Mouse (Mus musculus) MEL (cell line): Measurements from ENCODE around the gene Mob3b. TPM values are rescaled to one million over a fixed set of nuclear protein-coding genes. Genes with fewer than 3 reads are reported as not detected.

Experiments
- DNase-seq: peaks from one replicate; pipeline ENCODE4 v3.0.0; 2011; ENCODE audit warnings: low read depth, low spot score
- H3K27ac ChIP-seq: 2 replicates; pipeline ENCODE4 v1.5.1; 2012; ENCODE audit warnings: low read depth, mild to moderate bottlenecking, control low read depth, low read length, moderate library complexity; ENCODE audit not compliant: control insufficient read depth
- H3K27me3 ChIP-seq, 2 experiments: fragments of 150-350 bp in 1 of 2; sonication (generic) in 1 of 2; 2 replicates each; pipeline ENCODE4 v1.6.1; 2012; ENCODE audit warnings: low read length in 2 of 2, mild to moderate bottlenecking in 2 of 2, improper control_type of control experiment in 1 of 2, moderate library complexity in 1 of 2; ENCODE audit not compliant: insufficient read depth in 2 of 2, control insufficient read depth in 1 of 2
- H3K36me3 ChIP-seq, 2 experiments: 2 replicates each; pipeline ENCODE4 v1.6.1; 2012 to 2014; ENCODE audit warnings: low read length in 2 of 2, improper control_type of control experiment in 1 of 2, inconsistent platforms in 1 of 2, mild to moderate bottlenecking in 1 of 2; ENCODE audit not compliant: insufficient read depth in 2 of 2, control insufficient read depth in 1 of 2
- H3K4me1 ChIP-seq, 2 experiments: fragments of 150-350 bp in 1 of 2; sonication (generic) in 1 of 2; 2 replicates each; pipeline ENCODE4 v1.6.1; 2012; ENCODE audit warnings: low read length in 2 of 2, improper control_type of control experiment in 1 of 2, mild to moderate bottlenecking in 1 of 2; ENCODE audit not compliant: insufficient read depth in 2 of 2, control insufficient read depth in 1 of 2
- H3K4me3 ChIP-seq, 2 experiments: fragments of 150-350 bp in 1 of 2; sonication (generic) in 1 of 2; 2 replicates each; pipeline ENCODE4 v1.5.1; 2012; ENCODE audit warnings: low read depth in 2 of 2, low read length in 2 of 2, mild to moderate bottlenecking in 2 of 2, moderate library complexity in 2 of 2, control low read depth in 1 of 2, improper control_type of control experiment in 1 of 2; ENCODE audit not compliant: control insufficient read depth in 1 of 2, insufficient read depth in 1 of 2
- H3K79me2 ChIP-seq: 2 replicates; pipeline ENCODE4 v1.6.1; 2012; ENCODE audit warnings: mild to moderate bottlenecking, low read length, moderate library complexity; ENCODE audit not compliant: control insufficient read depth, poor library complexity, insufficient read depth
- H3K9ac ChIP-seq: 2 replicates; pipeline ENCODE4 v1.6.1; 2012; ENCODE audit warnings: low read depth, mild to moderate bottlenecking, control low read depth, low read length, moderate library complexity; ENCODE audit not compliant: control insufficient read depth, poor library complexity, severe bottlenecking
- H3K9me3 ChIP-seq: fragments of 150-350 bp; sonication (generic); replicated peaks from 2 replicates; pipeline ENCODE4 v1.6.1; 2012; ENCODE audit warnings: mild to moderate bottlenecking, low read length, improper control_type of control experiment, moderate library complexity; ENCODE audit not compliant: insufficient read depth
- CHD2 ChIP-seq: IDR thresholded peaks from 2 replicates; pipeline ENCODE4 v1.6.1; 2011; ENCODE audit warnings: low read length, improper control_type of control experiment
- EP300 ChIP-seq, 2 experiments: IDR thresholded peaks; 2 replicates each; pipeline ENCODE4 v1.6.1; 2011; ENCODE audit warnings: improper control_type of control experiment in 2 of 2, low read length in 2 of 2, low read depth in 1 of 2, mild to moderate bottlenecking in 1 of 2
- ETS1 ChIP-seq: IDR thresholded peaks from 2 replicates; pipeline ENCODE4 v1.6.1; 2012; ENCODE audit warnings: low read depth, mild to moderate bottlenecking, inconsistent platforms, low read length, improper control_type of control experiment, moderate library complexity
- KAT2A ChIP-seq: conservative IDR thresholded peaks from 2 replicates; pipeline ENCODE4 v1.6.1; 2012; ENCODE audit warnings: low read depth, low read length, improper control_type of control experiment, inconsistent platforms
- MAFK ChIP-seq: IDR thresholded peaks from 2 replicates; pipeline ENCODE4 v1.6.1; 2011; ENCODE audit warnings: low read depth, mild to moderate bottlenecking, low read length, improper control_type of control experiment, borderline replicate concordance
- MAZ ChIP-seq: IDR thresholded peaks from 2 replicates; pipeline ENCODE4 v1.6.1; 2012; ENCODE audit warnings: low read depth, mild to moderate bottlenecking, inconsistent platforms, low read length, improper control_type of control experiment
- MXI1 ChIP-seq: IDR thresholded peaks from 2 replicates; pipeline ENCODE4 v1.6.1; 2011; ENCODE audit warnings: mild to moderate bottlenecking, low read depth, low read length, improper control_type of control experiment
- MYB ChIP-seq: IDR thresholded peaks from 2 replicates; pipeline ENCODE4 v1.6.1; 2011; ENCODE audit warnings: mild to moderate bottlenecking, low read depth, low read length, improper control_type of control experiment
- MYC ChIP-seq: IDR thresholded peaks from 2 replicates; pipeline ENCODE4 v1.6.1; 2011; ENCODE audit warnings: low read depth, mild to moderate bottlenecking, low read length, improper control_type of control experiment, moderate library complexity
- NRF1 ChIP-seq: IDR thresholded peaks from 2 replicates; pipeline ENCODE4 v1.6.1; 2014; ENCODE audit warnings: low read depth, mild to moderate bottlenecking, inconsistent platforms, low read length, improper control_type of control experiment, moderate library complexity; ENCODE audit not compliant: poor library complexity, insufficient read depth, severe bottlenecking
- POLR2A ChIP-seq, 2 experiments: IDR thresholded peaks; 2 replicates each; pipeline ENCODE4 v1.6.1; 2011 to 2012; ENCODE audit warnings: low read length in 2 of 2, mild to moderate bottlenecking in 2 of 2, control low read depth in 1 of 2, improper control_type of control experiment in 1 of 2, low read depth in 1 of 2, moderate library complexity in 1 of 2; ENCODE audit not compliant: control insufficient read depth in 1 of 2, insufficient read depth in 1 of 2, poor library complexity in 1 of 2
- POLR2AphosphoS2 ChIP-seq: IDR thresholded peaks from 2 replicates; pipeline ENCODE4 v1.6.1; 2011; ENCODE audit warnings: low read length, improper control_type of control experiment
- POLR2AphosphoS5 ChIP-seq: IDR thresholded peaks from 2 replicates; pipeline ENCODE4 v1.6.1; 2012; ENCODE audit warnings: low read depth, borderline replicate concordance, mild to moderate bottlenecking, inconsistent platforms, low read length, moderate library complexity, mixed read lengths
- RAD21 ChIP-seq: IDR thresholded peaks from 2 replicates; pipeline ENCODE4 v1.6.1; 2011; ENCODE audit warnings: mild to moderate bottlenecking, low read depth, low read length, improper control_type of control experiment
- SIN3A ChIP-seq: IDR thresholded peaks from 2 replicates; pipeline ENCODE4 v1.6.1; 2012; ENCODE audit warnings: low read length, improper control_type of control experiment, inconsistent platforms
- SMC3 ChIP-seq: IDR thresholded peaks from 2 replicates; pipeline ENCODE4 v1.6.1; 2011; ENCODE audit warnings: low read depth, low read length, improper control_type of control experiment
- TCF12 ChIP-seq: IDR thresholded peaks from 2 replicates; pipeline ENCODE4 v1.6.1; 2014; ENCODE audit warnings: low read depth, mild to moderate bottlenecking, inconsistent platforms, low read length, improper control_type of control experiment, moderate library complexity
- USF1 ChIP-seq: IDR thresholded peaks from 2 replicates; pipeline ENCODE4 v1.6.1; 2014; ENCODE audit warnings: low read depth, mild to moderate bottlenecking, inconsistent platforms, low read length, improper control_type of control experiment, moderate library complexity
- USF2 ChIP-seq, 2 experiments: IDR thresholded peaks; 2 replicates each; pipeline ENCODE4 v1.6.1; 2011 to 2012; ENCODE audit warnings: improper control_type of control experiment in 2 of 2, low read length in 2 of 2, borderline replicate concordance in 1 of 2, inconsistent platforms in 1 of 2, low read depth in 1 of 2, mild to moderate bottlenecking in 1 of 2; ENCODE audit not compliant: insufficient read depth in 1 of 2
- ZMIZ1 ChIP-seq: IDR thresholded peaks from 2 replicates; pipeline ENCODE4 v1.6.1; 2012; ENCODE audit warnings: low read depth, mild to moderate bottlenecking, inconsistent platforms, low read length, improper control_type of control experiment, moderate library complexity
- ZNF384 ChIP-seq: IDR thresholded peaks from 2 replicates; pipeline ENCODE4 v1.6.1; 2012; ENCODE audit warnings: low read depth, mild to moderate bottlenecking, inconsistent platforms, low read length, improper control_type of control experiment
- polyA plus RNA-seq, 2 experiments: library from polyadenylated mRNA; stranded (reverse) in 1 of 2; unstranded in 1 of 2; fragments of >175 nt in 1 of 2; fragments of >200 nt in 1 of 2; gene quantifications; 2 replicates each; pipeline versions ENCODE4 v1.2.1 to v1.2.4; 2012; ENCODE audit warnings: low replicate concordance in 2 of 2, low read depth in 1 of 2; ENCODE audit not compliant: insufficient read length in 2 of 2, insufficient read depth in 1 of 2, missing spikeins in 1 of 2
- total RNA-seq: library from RNA; depleted of rRNA; stranded (reverse); fragments of 300-350 nt; gene quantifications from 2 replicates; pipeline ENCODE4 v1.2.3, GENCODE M21; 2012

Mob3b gene
- total and polyA plus RNA-seq, 3 experiments = 3.8 to 4.2 TPM; not detected in 1

DNA sequence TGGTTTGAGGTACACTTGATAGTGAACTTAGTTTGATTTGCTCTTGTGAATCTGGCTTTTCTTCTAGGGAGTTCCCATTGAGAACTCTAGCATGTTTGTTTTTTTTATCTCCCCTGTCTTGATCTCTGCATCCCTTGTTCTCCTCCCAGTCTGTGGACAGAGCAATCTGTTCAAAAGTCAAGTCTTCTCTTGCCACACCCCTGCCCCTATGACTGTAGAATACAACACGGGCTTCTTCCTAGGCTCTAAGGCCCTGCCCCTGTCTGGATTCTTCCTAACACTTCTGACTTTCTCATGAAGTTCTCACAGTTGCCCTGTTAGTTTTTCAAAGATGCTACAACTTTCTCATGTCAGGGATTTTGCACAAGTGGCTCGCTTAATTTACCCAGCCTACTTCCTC, 102.9 kb downstream of the Mob3b start:
- Histone ChIP-seq H3K27me3 (no peaks in the 10 kb centered on the region), H3K9me3 (no peaks in the 10 kb centered on the region), H3K36me3 (0 out of 4 replicates have a peak, but pooled peaks cover 0 to 2% of the 10 kb centered on the region in 2 experiments), H3K4me1 (peaks cover 0 to 4% of the 10 kb centered on the region in 2 experiments; a peak in 1 of 4 replicates), H3K79me2 (no peaks in the 10 kb centered on the region), H3K9ac (no peak overlapping the region), H3K27ac (no peak overlapping the region), H3K4me3 (no peak overlapping the region)
- DNase-seq = no peak
- TF ChIP-seq USF1 (no peak), USF2 (IDR thresholded peaks at IDR 0.05; ENCODE audit: borderline replicate concordance in 1 of 2, insufficient read depth in 1 of 2, low read depth in 1 of 2, low read length in 2 of 2) (no peak), KAT2A (no peak), MAZ (no peak), POLR2A (IDR thresholded peaks at IDR 0.05; ENCODE audit: control insufficient read depth in 1 of 2, insufficient read depth in 1 of 2, low read depth in 1 of 2, low read length in 2 of 2, poor library complexity in 1 of 2) (no peak), SMC3 (no peak), ZMIZ1 (no peak), NRF1 (no peak), RAD21 (no peak), POLR2AphosphoS2 (no peak), CHD2 (no peak), EP300 (IDR thresholded peaks at IDR 0.05; ENCODE audit: low read depth in 1 of 2, low read length in 2 of 2) (no peak), POLR2AphosphoS5 (no peak), ZNF384 (no peak)

DNA sequence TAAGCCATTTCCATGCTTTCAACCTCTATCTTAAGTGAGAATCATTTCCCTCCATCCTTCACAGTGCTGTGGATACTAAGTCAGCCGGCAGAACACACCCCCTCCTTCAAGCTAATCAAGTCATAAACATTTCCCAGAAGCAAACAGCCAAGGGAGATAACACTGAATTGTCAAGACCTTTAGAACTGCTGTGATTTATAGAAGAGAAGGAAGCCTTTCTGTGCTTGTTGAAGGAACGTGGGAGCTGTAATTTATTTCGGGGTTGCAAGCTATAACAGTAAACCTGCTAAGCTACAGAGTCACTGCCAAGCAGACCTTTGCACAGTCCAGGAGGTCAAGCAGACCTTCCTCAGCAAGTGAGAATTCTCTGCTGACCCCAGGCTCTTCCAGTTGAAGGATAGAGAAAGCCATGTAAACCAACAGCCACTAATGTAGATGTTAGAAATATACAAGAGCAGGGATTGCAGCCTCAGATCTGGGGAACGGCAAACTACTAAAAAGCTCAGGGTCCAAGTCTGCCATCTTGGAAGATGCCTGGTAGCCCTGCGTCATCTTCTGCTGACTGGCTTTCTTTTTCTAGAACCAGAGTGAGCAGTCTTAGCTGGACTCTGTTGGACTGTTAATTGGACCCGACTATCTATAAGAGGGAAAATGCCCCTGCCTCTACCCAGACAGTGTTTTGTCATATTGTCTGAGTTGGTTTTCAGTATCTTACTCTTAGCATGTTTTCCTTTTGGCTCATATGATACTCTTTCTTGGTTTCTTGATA, 104.9 kb downstream of the Mob3b start:
- no peak overlapping the region for H3K9ac ChIP-seq
- H3K27me3 ChIP-seq = no peaks in the 10 kb centered on the region
- no peak overlapping the region for H3K27ac ChIP-seq
- H3K79me2 ChIP-seq = no peaks in the 10 kb centered on the region
- TF ChIP-seq MYB (no peak), ZNF384 (no peak), CHD2 (no peak), MXI1 (no peak), MAFK (no peak), ETS1 (no peak), USF2 (IDR thresholded peaks at IDR 0.05; ENCODE audit: borderline replicate concordance in 1 of 2, insufficient read depth in 1 of 2, low read depth in 1 of 2, low read length in 2 of 2) (no peak), SIN3A (no peak), MYC (no peak), TCF12 (no peak)
- no peaks in the 10 kb centered on the region for H3K9me3 ChIP-seq
- no peaks in the 10 kb centered on the region for H3K4me1 ChIP-seq
- no peaks in the 10 kb centered on the region for H3K36me3 ChIP-seq
- H3K4me3 ChIP-seq = no peak overlapping the region
- DNase-seq = no peak
